Mouse (Mus musculus): ENCODE data around the gene Fam25c. TPM values are rescaled to one million over a fixed set of nuclear protein-coding genes. Genes with fewer than 3 reads are reported as not detected.

Fam25c gene
- polyA plus RNA-seq, 2 experiments: 23.5 to 45.6 TPM

DNA sequence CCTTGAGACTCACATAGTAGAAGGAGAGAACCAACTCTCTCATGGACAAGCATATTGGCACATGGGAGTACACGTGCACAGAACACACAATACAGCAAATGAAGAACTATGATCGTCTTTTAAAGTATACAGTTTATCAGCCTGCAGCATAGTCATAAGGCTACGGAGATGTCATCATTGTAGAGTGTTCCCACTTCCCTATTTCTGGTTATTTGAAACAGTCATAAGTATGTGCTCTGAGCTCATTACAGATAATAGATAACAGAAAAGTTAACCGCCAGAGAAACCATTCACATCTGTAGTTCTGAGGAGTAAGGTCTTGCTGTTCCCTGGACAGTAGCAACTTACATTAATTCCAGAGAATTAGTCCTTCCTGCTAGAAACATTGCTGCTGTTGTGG lies 12.2 kb downstream of the Fam25c start:
- TF ChIP-seq POLR2A (IDR thresholded peaks at IDR 0.05; ENCODE audit: borderline replicate concordance, extremely low read depth, insufficient read depth, insufficient read length): no peak
- Histone ChIP-seq H3K36me3 (ENCODE audit: control insufficient read depth, insufficient read depth, low read length) (peaks cover 45% of the 10 kb centered on the region), H3K4me2 (replicated peaks; ENCODE audit: low read depth, low read length, severe bottlenecking) (no peak overlapping the region), H3K4me1 (ENCODE audit: control insufficient read depth, insufficient read depth, low read length) (no peaks in the 10 kb centered on the region), H3K9ac (ENCODE audit: low read depth, low read length, severe bottlenecking) (no peak overlapping the region), H3K4me3 (replicated peaks; ENCODE audit: low read length) (no peak overlapping the region), H3K27me3 (ENCODE audit: control insufficient read depth, insufficient read depth, low read length) (no peaks in the 10 kb centered on the region), H3K9me3 (ENCODE audit: control insufficient read depth, low read length) (no peaks in the 10 kb centered on the region), H3K27ac (replicated peaks; ENCODE audit: low read depth, low read length) (no peak overlapping the region)
- no peak for ATAC-seq (ENCODE audit: low FRiP score, low read depth)
- 92% methylated on average over 4 of the region's 4 CpGs for WGBS
- DNase-seq (ENCODE audit: low spot score): no peak

DNA sequence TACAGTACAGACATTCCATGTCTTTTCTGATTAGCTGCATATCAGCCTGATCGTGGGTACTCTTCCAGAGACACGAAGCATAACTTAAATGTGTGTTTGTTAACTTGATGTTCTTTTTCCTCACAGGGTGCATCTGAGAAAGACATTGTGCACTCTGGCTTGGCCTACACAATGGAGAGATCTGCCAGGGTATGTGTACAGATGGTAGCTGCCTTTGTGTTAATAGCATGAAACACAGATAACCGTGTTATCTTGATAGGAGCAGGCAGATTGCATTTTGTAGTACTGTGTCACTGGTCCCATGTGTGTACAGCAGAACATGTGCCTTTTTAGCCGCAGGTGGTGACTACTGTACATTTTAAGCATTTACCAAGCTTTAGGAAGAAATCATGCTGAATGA lies 13.2 kb downstream of the Fam25c start:
- H3K4me3 ChIP-seq (replicated peaks; ENCODE audit: low read length): no peak overlapping the region
- DNase-seq (ENCODE audit: low spot score) (no peak), ATAC-seq (ENCODE audit: low FRiP score, low read depth) (no peak)
- no peaks in the 10 kb centered on the region for H3K27me3 ChIP-seq (ENCODE audit: control insufficient read depth, insufficient read depth, low read length)
- H3K9me3 ChIP-seq (ENCODE audit: control insufficient read depth, low read length): no peaks in the 10 kb centered on the region
- no peak overlapping the region for H3K27ac ChIP-seq (replicated peaks; ENCODE audit: low read depth, low read length)
- H3K4me2 ChIP-seq (replicated peaks; ENCODE audit: low read depth, low read length, severe bottlenecking): no peak overlapping the region
- no peaks in the 10 kb centered on the region for H3K4me1 ChIP-seq (ENCODE audit: control insufficient read depth, insufficient read depth, low read length)
- H3K36me3 ChIP-seq (ENCODE audit: control insufficient read depth, insufficient read depth, low read length): peaks cover 56% of the 10 kb centered on the region
- 93% methylated on average over 4 of the region's 4 CpGs for WGBS
- H3K9ac ChIP-seq (ENCODE audit: low read depth, low read length, severe bottlenecking): no peak overlapping the region
- TF ChIP-seq POLR2A (IDR thresholded peaks at IDR 0.05; ENCODE audit: borderline replicate concordance, extremely low read depth, insufficient read depth, insufficient read length): no peak

DNA sequence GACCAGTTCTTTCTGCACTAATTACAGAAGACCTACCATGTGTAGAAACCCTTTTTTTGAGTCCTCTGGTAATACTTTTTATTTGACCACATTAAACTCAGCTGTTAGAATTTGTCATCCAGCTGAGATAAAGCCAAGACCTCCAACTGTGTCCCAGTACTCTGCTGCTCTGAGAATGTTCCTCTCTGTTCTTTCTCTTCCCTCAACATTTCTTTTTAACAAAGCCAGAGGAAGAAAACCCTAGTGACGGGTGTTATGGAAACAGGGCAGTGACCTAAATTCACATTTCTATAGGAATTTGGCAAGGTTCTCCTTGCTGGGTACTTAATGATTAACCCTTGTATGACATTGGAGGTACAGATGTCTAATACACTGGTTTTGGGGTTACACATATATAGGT lies 15.8 kb downstream of the Fam25c start:
- no peak for ATAC-seq (ENCODE audit: low FRiP score, low read depth)
- peaks cover 81% of the 10 kb centered on the region for H3K36me3 ChIP-seq (ENCODE audit: control insufficient read depth, insufficient read depth, low read length)
- H3K9ac ChIP-seq (ENCODE audit: low read depth, low read length, severe bottlenecking): no peak overlapping the region
- no peak for TF ChIP-seq POLR2A (IDR thresholded peaks at IDR 0.05; ENCODE audit: borderline replicate concordance, extremely low read depth, insufficient read depth, insufficient read length)
- no peak overlapping the region for H3K4me2 ChIP-seq (replicated peaks; ENCODE audit: low read depth, low read length, severe bottlenecking)
- H3K4me1 ChIP-seq (ENCODE audit: control insufficient read depth, insufficient read depth, low read length): no peaks in the 10 kb centered on the region
- H3K9me3 ChIP-seq (ENCODE audit: control insufficient read depth, low read length): no peaks in the 10 kb centered on the region
- H3K4me3 ChIP-seq (replicated peaks; ENCODE audit: low read length): no peak overlapping the region
- H3K27me3 ChIP-seq (ENCODE audit: control insufficient read depth, insufficient read depth, low read length): no peaks in the 10 kb centered on the region
- 73% methylated on average over 1 of the region's 1 CpGs for WGBS
- no peak overlapping the region for H3K27ac ChIP-seq (replicated peaks; ENCODE audit: low read depth, low read length)
- no peak for DNase-seq (ENCODE audit: low spot score)

DNA sequence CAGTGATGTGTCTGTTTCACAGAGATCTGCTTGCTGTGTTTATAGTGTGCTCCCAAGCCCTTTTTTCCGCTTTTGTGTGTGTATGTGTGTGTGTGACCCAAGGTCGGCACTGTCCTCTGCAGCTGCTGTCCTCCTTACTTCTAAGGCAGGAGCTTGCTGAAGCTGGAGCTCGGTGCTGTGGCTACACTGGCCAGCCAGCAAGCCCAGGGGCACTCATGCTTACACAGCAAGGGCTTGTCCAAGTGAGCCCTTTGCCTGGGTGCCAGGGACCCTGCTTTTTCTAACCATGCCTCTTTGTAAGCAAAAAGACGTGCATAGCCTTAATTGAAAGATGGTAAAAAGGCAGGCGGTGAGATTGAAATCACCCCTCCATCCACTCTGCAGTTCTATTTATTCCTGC lies 22.8 kb downstream of the Fam25c start:
- no peaks in the 10 kb centered on the region for H3K9me3 ChIP-seq (ENCODE audit: control insufficient read depth, low read length)
- H3K4me2 ChIP-seq (replicated peaks; ENCODE audit: low read depth, low read length, severe bottlenecking): no peak overlapping the region
- TF ChIP-seq POLR2A (IDR thresholded peaks at IDR 0.05; ENCODE audit: borderline replicate concordance, extremely low read depth, insufficient read depth, insufficient read length): no peak
- 88% methylated on average over 5 of the region's 5 CpGs for WGBS
- DNase-seq (ENCODE audit: low spot score) (no peak), ATAC-seq (ENCODE audit: low FRiP score, low read depth) (no peak)
- no peaks in the 10 kb centered on the region for H3K27me3 ChIP-seq (ENCODE audit: control insufficient read depth, insufficient read depth, low read length)
- no peak overlapping the region for H3K9ac ChIP-seq (ENCODE audit: low read depth, low read length, severe bottlenecking)
- H3K4me1 ChIP-seq (ENCODE audit: control insufficient read depth, insufficient read depth, low read length): no peaks in the 10 kb centered on the region
- no peak overlapping the region for H3K4me3 ChIP-seq (replicated peaks; ENCODE audit: low read length)
- H3K27ac ChIP-seq (replicated peaks; ENCODE audit: low read depth, low read length): no peak overlapping the region
- H3K36me3 ChIP-seq (ENCODE audit: control insufficient read depth, insufficient read depth, low read length): peaks cover 78% of the 10 kb centered on the region

DNA sequence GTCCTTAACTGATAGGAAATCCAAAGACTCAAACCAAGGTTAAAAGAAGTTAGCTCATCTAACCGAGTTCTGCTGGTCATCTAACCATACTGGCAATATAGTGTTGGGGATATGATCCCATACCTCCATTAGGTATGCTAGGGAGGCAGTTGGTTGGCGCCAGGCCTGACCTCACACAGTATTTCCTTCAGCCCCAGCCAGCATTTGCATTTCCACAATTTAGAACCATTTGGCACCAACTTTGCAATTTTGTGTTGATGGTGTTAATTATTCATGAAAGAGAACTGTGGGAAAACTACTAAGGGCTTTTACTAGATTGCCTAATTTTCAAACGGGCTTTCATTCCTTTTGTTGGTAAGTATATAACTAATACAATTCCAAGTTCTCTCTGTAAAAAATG lies 23.3 kb downstream of the Fam25c start:
- no peaks in the 10 kb centered on the region for H3K9me3 ChIP-seq (ENCODE audit: control insufficient read depth, low read length)
- 75% methylated on average over 3 of the region's 3 CpGs for WGBS
- H3K9ac ChIP-seq (ENCODE audit: low read depth, low read length, severe bottlenecking): no peak overlapping the region
- DNase-seq (ENCODE audit: low spot score) (no peak), ATAC-seq (ENCODE audit: low FRiP score, low read depth) (no peak)
- H3K36me3 ChIP-seq (ENCODE audit: control insufficient read depth, insufficient read depth, low read length): peaks cover 77% of the 10 kb centered on the region
- no peaks in the 10 kb centered on the region for H3K4me1 ChIP-seq (ENCODE audit: control insufficient read depth, insufficient read depth, low read length)
- no peak overlapping the region for H3K4me3 ChIP-seq (replicated peaks; ENCODE audit: low read length)
- no peak for TF ChIP-seq POLR2A (IDR thresholded peaks at IDR 0.05; ENCODE audit: borderline replicate concordance, extremely low read depth, insufficient read depth, insufficient read length)
- H3K27me3 ChIP-seq (ENCODE audit: control insufficient read depth, insufficient read depth, low read length): no peaks in the 10 kb centered on the region
- H3K27ac ChIP-seq (replicated peaks; ENCODE audit: low read depth, low read length): no peak overlapping the region
- no peak overlapping the region for H3K4me2 ChIP-seq (replicated peaks; ENCODE audit: low read depth, low read length, severe bottlenecking)

DNA sequence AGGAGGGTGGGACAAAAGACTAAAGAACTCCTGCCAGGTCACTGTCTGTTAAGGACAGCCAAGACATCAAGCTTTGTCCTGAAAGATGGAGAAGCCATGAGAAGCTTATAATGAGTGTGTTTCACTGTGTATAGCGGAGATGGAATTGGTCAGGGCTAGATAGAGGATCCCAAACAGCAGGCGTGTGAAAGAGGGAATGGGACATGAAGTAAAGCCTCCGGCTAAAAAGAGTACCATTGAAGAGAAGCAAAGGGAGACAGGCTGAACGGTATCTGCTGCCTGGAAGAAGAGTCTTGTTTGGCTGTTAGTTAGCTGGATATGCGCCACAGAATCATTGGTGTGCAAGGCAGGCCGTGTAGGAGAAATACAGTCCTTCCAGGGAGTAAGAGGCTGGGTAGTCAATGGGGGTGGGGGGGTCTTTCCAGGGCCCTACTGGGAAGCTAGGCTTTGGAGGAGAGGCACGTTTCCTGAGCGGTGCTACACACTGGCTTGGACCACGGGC lies 24.5 kb downstream of the Fam25c start:
- H3K4me2 ChIP-seq (replicated peaks; ENCODE audit: low read depth, low read length, severe bottlenecking): no peak overlapping the region
- H3K4me1 ChIP-seq (ENCODE audit: control insufficient read depth, insufficient read depth, low read length): no peaks in the 10 kb centered on the region
- ATAC-seq (ENCODE audit: low FRiP score, low read depth) (no peak), DNase-seq (ENCODE audit: low spot score) (no peak)
- no peak overlapping the region for H3K27ac ChIP-seq (replicated peaks; ENCODE audit: low read depth, low read length)
- H3K9me3 ChIP-seq (ENCODE audit: control insufficient read depth, low read length): no peaks in the 10 kb centered on the region
- no peaks in the 10 kb centered on the region for H3K27me3 ChIP-seq (ENCODE audit: control insufficient read depth, insufficient read depth, low read length)
- no peak for TF ChIP-seq POLR2A (IDR thresholded peaks at IDR 0.05; ENCODE audit: borderline replicate concordance, extremely low read depth, insufficient read depth, insufficient read length)
- H3K4me3 ChIP-seq (replicated peaks; ENCODE audit: low read length): no peak overlapping the region
- no peak overlapping the region for H3K9ac ChIP-seq (ENCODE audit: low read depth, low read length, severe bottlenecking)
- WGBS: 92% methylated on average over 9 of the region's 9 CpGs
- peaks cover 76% of the 10 kb centered on the region for H3K36me3 ChIP-seq (ENCODE audit: control insufficient read depth, insufficient read depth, low read length)

All from limb, embryonic 14.5 days (tissue).